Mouse (Mus musculus) heart, embryonic 15.5 days (tissue): ENCODE data around the gene Arsg. TPM values are rescaled to one million over a fixed set of nuclear protein-coding genes. Genes with fewer than 3 reads are reported as not detected.
A peak's percentile ranks its signal among the peaks of the same experiment; 100 is the strongest.

Source experiments
- ATAC-seq: fragments of 200-750 bp; cut with Nextera tagmentation; replicated peaks from 2 replicates; pipeline ENCODE4 v1.8.0; 2017; ENCODE audit warnings: low read depth, moderate TSS enrichment; ENCODE audit not compliant: insufficient number of reproducible peaks, insufficient read depth, low FRiP score
- H3K27ac ChIP-seq: fragments of 300-500 bp; sonication (generic); 2 replicates; pipeline ENCODE4 v1.5.1; 2015; ENCODE audit warnings: mild to moderate bottlenecking, inconsistent platforms
- H3K27me3 ChIP-seq: fragments of 300-500 bp; sonication (generic); 2 replicates; pipeline ENCODE4 v1.6.1; 2015; ENCODE audit warnings: inconsistent platforms
- H3K36me3 ChIP-seq: fragments of 300-500 bp; sonication (generic); 2 replicates; pipeline ENCODE4 v1.6.1; 2015; ENCODE audit warnings: mild to moderate bottlenecking, inconsistent platforms
- H3K4me1 ChIP-seq: fragments of 300-500 bp; sonication (generic); replicated peaks from 2 replicates; pipeline ENCODE4 v1.6.1; 2015; ENCODE audit warnings: inconsistent platforms
- H3K4me2 ChIP-seq: fragments of 300-500 bp; sonication (generic); 2 replicates; pipeline ENCODE4 v1.6.1; 2015; ENCODE audit warnings: inconsistent platforms, mild to moderate bottlenecking, moderate library complexity
- H3K4me3 ChIP-seq: fragments of 300-500 bp; sonication (generic); 2 replicates; pipeline ENCODE4 v1.5.1; 2015; ENCODE audit warnings: mild to moderate bottlenecking, inconsistent platforms
- H3K9ac ChIP-seq: fragments of 300-500 bp; sonication (generic); 2 replicates; pipeline ENCODE4 v1.6.1; 2015; ENCODE audit warnings: mild to moderate bottlenecking, inconsistent platforms
- H3K9me3 ChIP-seq: fragments of 300-500 bp; sonication (generic); replicated peaks from 2 replicates; pipeline ENCODE4 v1.6.1; 2016; ENCODE audit warnings: inconsistent platforms
- WGBS: fragments of 180-500 bp; shearing (Covaris S2); methylation state at CpG from one replicate; pipeline ENCODE4 v1.1.7; 2015; ENCODE audit warnings: mixed read lengths; 5-methylcytosine and 5-hydroxymethylcytosine counted together
- polyA plus RNA-seq: library from polyadenylated mRNA; unstranded; fragments of >200 nt; fragmentation: Nextera tagmentation; extraction: Ambion mirVana; gene quantifications from 2 replicates; pipeline ENCODE4 v1.2.1, GENCODE M21; 2015

Gene Arsg
- polyA plus RNA-seq, 1 experiment from 2014 or later: 2.7 TPM

- Histone ChIP-seq H3K4me2 (no peak overlapping the region), H3K4me1 (peaks cover 19% of the 10 kb centered on the region), H3K4me3 (no peak overlapping the region), H3K9ac (no peak overlapping the region), H3K36me3 (0 out of 2 replicates have a peak, but pooled peaks cover 2% of the 10 kb centered on the region), H3K27ac (no peak overlapping the region), H3K27me3 (no peaks in the 10 kb centered on the region), H3K9me3 (no peaks in the 10 kb centered on the region)
- WGBS: 48% methylated on average over 5 of the region's 5 CpGs
- ATAC-seq: no peak
These were observed 30.9 kb upstream of the Arsg start for GRCm38 (mm10) chr11:109442166-109442730.

DNA sequence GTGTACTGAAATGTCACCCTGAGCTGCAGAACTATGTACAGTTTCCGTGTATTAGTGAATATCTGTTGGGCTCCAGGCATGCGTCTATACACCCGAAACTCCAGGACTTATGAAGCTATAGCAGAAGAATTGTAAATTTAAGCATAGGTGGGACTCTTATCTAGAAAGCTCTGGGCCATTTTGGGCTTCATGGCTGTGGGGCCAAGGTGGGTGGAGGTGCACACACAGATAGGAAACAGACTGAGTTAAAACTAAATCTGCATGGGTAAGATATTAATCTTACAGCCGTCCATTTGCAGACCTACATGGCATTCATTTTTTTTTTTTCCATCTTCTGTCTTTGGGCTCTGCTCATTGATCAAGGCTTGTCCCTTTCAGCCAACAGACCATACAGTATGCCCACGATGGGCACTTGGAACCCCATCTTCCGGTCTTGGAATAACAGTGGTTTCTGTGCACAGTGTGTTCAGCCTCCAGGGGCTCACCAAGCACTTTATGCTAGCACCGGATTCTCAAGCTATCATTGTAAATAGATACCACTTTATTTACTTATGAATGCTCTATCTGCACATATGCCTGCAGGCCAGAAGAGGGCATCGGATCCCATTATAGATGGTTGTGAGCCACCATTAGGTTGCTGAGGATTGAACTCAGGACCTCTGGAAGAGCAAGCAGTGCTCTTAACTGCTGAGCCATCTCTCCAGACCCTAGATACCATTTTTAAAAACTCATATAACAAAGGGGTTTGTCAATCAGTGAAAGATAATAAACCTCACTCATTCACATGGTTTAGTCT lies 29.5 kb upstream of the Arsg start:
- 86% methylated on average over 8 of the region's 8 CpGs for WGBS
- H3K4me1 ChIP-seq: peaks cover 19% of the 10 kb centered on the region
- no peaks in the 10 kb centered on the region for H3K9me3 ChIP-seq
- H3K27me3 ChIP-seq: no peaks in the 10 kb centered on the region
- no peak overlapping the region for H3K9ac ChIP-seq
- no peak overlapping the region for H3K4me2 ChIP-seq
- no peak overlapping the region for H3K27ac ChIP-seq
- no peak overlapping the region for H3K4me3 ChIP-seq
- no peak for ATAC-seq
- no peaks in the 10 kb centered on the region for H3K36me3 ChIP-seq

DNA sequence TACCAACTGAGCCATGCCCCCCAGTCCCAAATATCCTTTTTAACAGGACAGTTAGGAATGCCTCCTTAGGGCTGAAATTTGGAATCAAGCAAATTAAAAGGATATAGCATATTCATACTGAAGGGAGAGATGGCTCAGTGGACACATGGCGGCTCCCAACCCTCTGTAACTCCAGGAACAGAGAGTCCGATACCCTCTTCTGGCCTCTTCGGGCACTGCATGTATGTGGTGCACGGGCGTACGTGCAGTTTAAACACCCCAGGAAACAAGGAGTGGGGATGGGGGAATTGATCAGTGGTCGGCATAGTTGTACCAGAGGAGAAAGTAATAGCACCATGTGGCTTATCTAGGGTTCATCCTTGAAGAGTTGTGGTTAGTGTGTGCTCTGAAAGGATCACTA lies 28.6 kb upstream of the Arsg start:
- Histone ChIP-seq H3K4me2 (no peak overlapping the region), H3K9ac (no peak overlapping the region), H3K9me3 (no peaks in the 10 kb centered on the region), H3K4me1 (peaks cover 12% of the 10 kb centered on the region), H3K27ac (no peak overlapping the region), H3K27me3 (no peaks in the 10 kb centered on the region), H3K36me3 (no peaks in the 10 kb centered on the region), H3K4me3 (no peak overlapping the region)
- ATAC-seq: no peak
- WGBS: 66% methylated on average over 7 of the region's 7 CpGs

- 0 out of 2 replicates have a peak, but pooled peaks have one; percentile 36 for ATAC-seq
These were observed 27.6 kb upstream of the Arsg start for GRCm38 (mm10) chr11:109445438-109446035.

GRCm38 (mm10) chr11:109451169-109451568 lies 22.0 kb upstream of the Arsg start:
- no peak overlapping the region for H3K9ac ChIP-seq
- no peaks in the 10 kb centered on the region for H3K9me3 ChIP-seq
- ATAC-seq: no peak
- no peak overlapping the region for H3K4me3 ChIP-seq
- no peak overlapping the region for H3K4me2 ChIP-seq
- H3K27me3 ChIP-seq: no peaks in the 10 kb centered on the region
- H3K36me3 ChIP-seq: peaks cover 10% of the 10 kb centered on the region; the same call in 1 of the 2 replicates
- H3K4me1 ChIP-seq: no peaks in the 10 kb centered on the region
- 81% methylated on average over 11 of the region's 11 CpGs for WGBS
- no peak overlapping the region for H3K27ac ChIP-seq

More at GRCm38 (mm10) chr11:109445438-109446035, 27.6 kb upstream of the Arsg start:
- 44% methylated on average over 13 of the region's 13 CpGs for WGBS
- Histone ChIP-seq H3K27me3 (no peaks in the 10 kb centered on the region), H3K9me3 (no peaks in the 10 kb centered on the region), H3K4me1 (peaks cover 3% of the 10 kb centered on the region), H3K27ac (no peak overlapping the region), H3K36me3 (no peaks in the 10 kb centered on the region), H3K9ac (no peak overlapping the region), H3K4me2 (no peak overlapping the region), H3K4me3 (no peak overlapping the region)

- no peak overlapping the region for H3K27ac ChIP-seq
These were observed 16.9 kb upstream of the Arsg start for GRCm38 (mm10) chr11:109456261-109456660.

DNA sequence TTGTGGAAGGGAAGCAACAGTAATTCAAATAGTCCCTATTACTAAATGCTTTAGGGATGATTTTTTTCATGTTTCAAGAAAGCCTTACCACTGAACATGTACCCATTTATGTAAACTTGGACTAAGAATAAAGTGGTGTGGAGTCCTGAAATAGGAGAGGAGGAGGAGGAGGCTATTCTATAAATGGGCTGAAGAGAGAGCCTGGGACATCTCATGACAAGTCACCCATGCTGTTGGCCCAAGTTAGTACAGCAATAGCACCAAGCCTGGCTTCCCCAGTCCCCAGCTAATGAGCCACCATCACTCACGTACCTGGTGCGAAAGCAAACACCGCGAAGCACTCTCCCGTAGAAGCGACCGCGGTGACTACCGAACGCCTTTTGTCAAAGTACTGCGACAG lies 15.0 kb upstream of the Arsg start:
- Histone ChIP-seq H3K27me3 (no peaks in the 10 kb centered on the region), H3K9me3 (no peaks in the 10 kb centered on the region), H3K36me3 (no peaks in the 10 kb centered on the region; the same call in none of the 2 replicates), H3K4me2 (no peak overlapping the region), H3K4me1 (peaks cover 7% of the 10 kb centered on the region), H3K9ac (no peak overlapping the region), H3K27ac (no peak overlapping the region), H3K4me3 (no peak overlapping the region)
- 93% methylated on average over 11 of the region's 11 CpGs for WGBS
- ATAC-seq: no peak

More at GRCm38 (mm10) chr11:109456261-109456660, 16.9 kb upstream of the Arsg start:
- H3K4me1 ChIP-seq: peaks cover 7% of the 10 kb centered on the region
- ATAC-seq: no peak
- 91% methylated on average over 5 of the region's 5 CpGs for WGBS
- no peaks in the 10 kb centered on the region for H3K27me3 ChIP-seq
- H3K4me3 ChIP-seq: no peak overlapping the region
- H3K9ac ChIP-seq: no peak overlapping the region
- no peaks in the 10 kb centered on the region for H3K9me3 ChIP-seq
- peaks cover 10% of the 10 kb centered on the region for H3K36me3 ChIP-seq
- no peak overlapping the region for H3K4me2 ChIP-seq

- Histone ChIP-seq H3K9me3 (no peaks in the 10 kb centered on the region), H3K27me3 (no peaks in the 10 kb centered on the region), H3K9ac (no peak overlapping the region), H3K27ac (peak overlapping the region; percentile 26; the same call in 1 of the 2 replicates), H3K4me2 (no peak overlapping the region), H3K36me3 (no peaks in the 10 kb centered on the region; the same call in 1 of the 2 replicates), H3K4me1 (peaks cover 7% of the 10 kb centered on the region), H3K4me3 (no peak overlapping the region)
- 22% methylated on average over 5 of the region's 5 CpGs for WGBS
- peak; percentile 83; the same call in 1 of the 2 replicates for ATAC-seq
These were observed 12.6 kb upstream of the Arsg start for GRCm38 (mm10) chr11:109460586-109460985.

- Histone ChIP-seq H3K27me3 (no peaks in the 10 kb centered on the region), H3K9ac (no peak overlapping the region), H3K4me1 (peaks cover 9% of the 10 kb centered on the region), H3K36me3 (no peaks in the 10 kb centered on the region), H3K9me3 (no peaks in the 10 kb centered on the region), H3K4me2 (no peak overlapping the region), H3K27ac (no peak overlapping the region), H3K4me3 (no peak overlapping the region)
- WGBS: 88% methylated on average over 4 of the region's 4 CpGs
- no peak for ATAC-seq
These were observed 8.1 kb upstream of the Arsg start for GRCm38 (mm10) chr11:109465068-109465467.

GRCm38 (mm10) chr11:109466987-109467386 lies 6.2 kb upstream of the Arsg start:
- Histone ChIP-seq H3K27ac (no peak overlapping the region), H3K27me3 (no peaks in the 10 kb centered on the region), H3K4me2 (no peak overlapping the region), H3K9me3 (no peaks in the 10 kb centered on the region), H3K36me3 (no peaks in the 10 kb centered on the region), H3K9ac (no peak overlapping the region), H3K4me3 (no peak overlapping the region), H3K4me1 (peaks cover 13% of the 10 kb centered on the region)
- ATAC-seq: no peak
- WGBS: 64% methylated on average over 8 of the region's 8 CpGs

DNA sequence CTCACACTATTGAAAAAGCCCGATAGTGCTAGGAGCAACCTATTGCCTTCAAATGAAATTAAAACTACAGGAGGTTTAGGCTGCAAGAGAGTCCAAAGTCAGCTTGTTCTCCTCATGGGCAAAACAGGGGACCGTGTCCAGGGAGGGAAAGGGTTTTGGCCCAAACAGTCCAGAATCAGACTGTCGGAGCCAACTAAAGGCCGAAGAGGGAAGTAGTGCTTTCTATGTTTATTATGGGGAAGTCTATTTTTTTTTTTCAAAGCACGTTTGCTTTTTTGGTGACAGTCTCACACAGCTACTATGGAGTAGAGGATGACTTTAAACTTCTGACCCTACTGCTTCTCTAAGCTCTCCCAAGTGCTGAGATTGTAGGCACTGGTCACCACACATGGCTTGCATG lies 5.0 kb upstream of the Arsg start:
- no peak overlapping the region for H3K4me3 ChIP-seq
- no peak overlapping the region for H3K9ac ChIP-seq
- no peaks in the 10 kb centered on the region for H3K36me3 ChIP-seq
- WGBS: 72% methylated on average over 5 of the region's 5 CpGs
- no peak overlapping the region for H3K4me2 ChIP-seq
- no peak for ATAC-seq
- H3K9me3 ChIP-seq: no peaks in the 10 kb centered on the region
- no peaks in the 10 kb centered on the region for H3K27me3 ChIP-seq
- peaks cover 16% of the 10 kb centered on the region for H3K4me1 ChIP-seq
- no peak overlapping the region for H3K27ac ChIP-seq
